Mouse (Mus musculus) CH12.LX (cell line): Measurements from ENCODE around the gene Prkcsh. TPM values are rescaled to one million over a fixed set of nuclear protein-coding genes. Genes with fewer than 3 reads are reported as not detected.

Source experiments
- DNase-seq: peaks from one replicate; pipeline ENCODE4 v3.0.0-alpha.2; 2013; ENCODE audit errors: extremely low read depth
- H3K27ac ChIP-seq: 2 replicates; pipeline ENCODE4 v1.5.1; 2012; ENCODE audit warnings: low read depth, mild to moderate bottlenecking, control low read depth, moderate library complexity; ENCODE audit not compliant: insufficient read depth
- H3K27me3 ChIP-seq: replicated peaks from 2 replicates; pipeline ENCODE3; 2012; ENCODE audit warnings: inconsistent platforms
- H3K36me3 ChIP-seq, 2 experiments: replicated peaks in 1 of 2; 2 replicates each; pipeline versions ENCODE3 to v1.6.1; 2012; ENCODE audit warnings: inconsistent platforms in 1 of 2, low read length in 1 of 2, mild to moderate bottlenecking in 1 of 2, mixed read lengths in 1 of 2, moderate library complexity in 1 of 2; ENCODE audit not compliant: control insufficient read depth in 1 of 2, insufficient read depth in 1 of 2
- H3K4me1 ChIP-seq, 2 experiments: 2 replicates each; pipeline ENCODE4 v1.6.1; 2012; ENCODE audit warnings: inconsistent platforms in 1 of 2, moderate library complexity in 1 of 2; ENCODE audit not compliant: insufficient read depth in 2 of 2, control insufficient read depth in 1 of 2
- H3K4me2 ChIP-seq: 2 replicates; pipeline ENCODE4 v1.6.1; 2012; ENCODE audit warnings: low read depth, mild to moderate bottlenecking, control low read depth; ENCODE audit not compliant: poor library complexity, insufficient read depth, severe bottlenecking
- H3K4me3 ChIP-seq, 3 experiments: fragments of 150-350 bp in 1 of 3; sonication (generic) in 1 of 3; replicated peaks in 1 of 3; 2 replicates each; pipeline versions ENCODE3 to v1.5.1; 2011 to 2012; ENCODE audit warnings: low read depth in 2 of 3, low read length in 2 of 3, mild to moderate bottlenecking in 2 of 3, moderate library complexity in 2 of 3, control low read depth in 1 of 3, improper control_type of control experiment in 1 of 3, inconsistent platforms in 1 of 3, mixed read lengths in 1 of 3; ENCODE audit not compliant: poor library complexity in 1 of 3
- H3K79me2 ChIP-seq: replicated peaks from 2 replicates; pipeline ENCODE4 v1.6.1; 2012; ENCODE audit warnings: mild to moderate bottlenecking, moderate library complexity; ENCODE audit not compliant: control insufficient read depth, poor library complexity, insufficient read depth, severe bottlenecking; ENCODE audit errors: extremely low read depth
- H3K9ac ChIP-seq: 2 replicates; pipeline ENCODE4 v1.6.1; 2012; ENCODE audit warnings: low read depth, mild to moderate bottlenecking, control low read depth, moderate library complexity; ENCODE audit not compliant: insufficient read depth
- H3K9me3 ChIP-seq: replicated peaks from 2 replicates; pipeline ENCODE3; 2012; ENCODE audit warnings: low read length, inconsistent platforms, mixed read lengths
- CHD1 ChIP-seq: IDR thresholded peaks from 2 replicates; pipeline ENCODE4 v1.6.1; 2012; ENCODE audit warnings: low read depth, low read length, improper control_type of control experiment, inconsistent platforms
- CHD2 ChIP-seq: IDR thresholded peaks from 2 replicates; pipeline ENCODE4 v1.6.1; 2011; ENCODE audit warnings: low read length, improper control_type of control experiment
- EP300 ChIP-seq: IDR thresholded peaks from 2 replicates; pipeline ENCODE4 v1.6.1; 2011; ENCODE audit warnings: low read length, improper control_type of control experiment
- ETS1 ChIP-seq: conservative IDR thresholded peaks from 2 replicates; pipeline ENCODE4 v1.6.1; 2012; ENCODE audit warnings: low read depth, mild to moderate bottlenecking, inconsistent platforms, low read length, improper control_type of control experiment, moderate library complexity
- GABPA ChIP-seq: IDR thresholded peaks from 2 replicates; pipeline ENCODE4 v1.6.1; 2012; ENCODE audit warnings: low read depth, low read length, improper control_type of control experiment, inconsistent platforms; ENCODE audit not compliant: insufficient replicate concordance
- JUND ChIP-seq: conservative IDR thresholded peaks from 2 replicates; pipeline ENCODE4 v1.6.1; 2011; ENCODE audit warnings: low read depth, low read length, improper control_type of control experiment
- KAT2A ChIP-seq: IDR thresholded peaks from 2 replicates; pipeline ENCODE4 v1.6.1; 2012; ENCODE audit warnings: low read length, improper control_type of control experiment, inconsistent platforms; ENCODE audit not compliant: insufficient replicate concordance
- MAFK ChIP-seq: IDR thresholded peaks from 2 replicates; pipeline ENCODE4 v1.6.1; 2011; ENCODE audit warnings: low read length, improper control_type of control experiment; ENCODE audit not compliant: insufficient replicate concordance
- MEF2A ChIP-seq: IDR thresholded peaks from 2 replicates; pipeline ENCODE4 v1.6.1; 2014; ENCODE audit warnings: low read depth, mild to moderate bottlenecking, inconsistent platforms, low read length, improper control_type of control experiment, borderline replicate concordance
- NRF1 ChIP-seq: IDR thresholded peaks from 2 replicates; pipeline ENCODE4 v1.6.1; 2014; ENCODE audit warnings: low read depth, mild to moderate bottlenecking, inconsistent platforms, low read length, improper control_type of control experiment, moderate library complexity
- PAX5 ChIP-seq: IDR thresholded peaks from 2 replicates; pipeline ENCODE4 v1.6.1; 2012; ENCODE audit warnings: low read length, inconsistent platforms, mixed read lengths
- POLR2A ChIP-seq: IDR thresholded peaks from 2 replicates; pipeline ENCODE4 v1.6.1; 2011; ENCODE audit warnings: low read depth, mild to moderate bottlenecking, improper control_type of control experiment, low read length
- POLR2AphosphoS2 ChIP-seq: IDR thresholded peaks from 2 replicates; pipeline ENCODE4 v1.6.1; 2011; ENCODE audit warnings: low read depth, low read length, improper control_type of control experiment
- TCF12 ChIP-seq: IDR thresholded peaks from 2 replicates; pipeline ENCODE4 v1.6.1; 2014; ENCODE audit warnings: low read depth, mild to moderate bottlenecking, inconsistent platforms, low read length, improper control_type of control experiment
- USF1 ChIP-seq: IDR thresholded peaks from 2 replicates; pipeline ENCODE4 v1.6.1; 2014; ENCODE audit warnings: low read depth, mild to moderate bottlenecking, inconsistent platforms, low read length, improper control_type of control experiment
- ZC3H11A ChIP-seq: IDR thresholded peaks from 2 replicates; pipeline ENCODE4 v1.6.1; 2012; ENCODE audit warnings: low read depth, mild to moderate bottlenecking, inconsistent platforms, low read length, improper control_type of control experiment
- ZKSCAN1 ChIP-seq: IDR thresholded peaks from 2 replicates; pipeline ENCODE4 v1.6.1; 2012; ENCODE audit warnings: low read depth, inconsistent platforms, low read length, improper control_type of control experiment, borderline replicate concordance
- dilution Hi-C: fragments of 300-500 bp; cut with MboI; formaldehyde crosslinking; loops from 2 replicates; pipeline ENCODE4 v1.14.3; 2020; ENCODE audit warnings: low sequenced_read_pairs; ENCODE audit not compliant: extremely low pct_unique_long_range_greater_than_20kb, extremely low pct_ligation_motif_present
- in situ Hi-C: fragments of 300-500 bp; cut with MboI; formaldehyde crosslinking; loops from 3 replicates; pipeline ENCODE4 v1.14.3; 2019; ENCODE audit warnings: low sequenced_read_pairs, low pct_ligation_motif_present, low pct_unique_long_range_greater_than_20kb, mixed read lengths
- polyA plus RNA-seq: library from polyadenylated mRNA; unstranded; fragments of >175 nt; gene quantifications from 2 replicates; pipeline ENCODE4 v1.2.1, GENCODE M21; 2012; ENCODE audit warnings: low read depth; ENCODE audit not compliant: insufficient read length
- total RNA-seq, 2 experiments: library from RNA; depleted of rRNA; stranded (reverse); fragments of 300-350 nt in 1 of 2; fragments of >200 nt in 1 of 2; gene quantifications; 2 replicates each; pipeline ENCODE4 v1.2.3; 2012 to 2014

Prkcsh gene
- total and polyA plus RNA-seq, 3 experiments, result 72.1 to 160 (median 148) TPM

DNA sequence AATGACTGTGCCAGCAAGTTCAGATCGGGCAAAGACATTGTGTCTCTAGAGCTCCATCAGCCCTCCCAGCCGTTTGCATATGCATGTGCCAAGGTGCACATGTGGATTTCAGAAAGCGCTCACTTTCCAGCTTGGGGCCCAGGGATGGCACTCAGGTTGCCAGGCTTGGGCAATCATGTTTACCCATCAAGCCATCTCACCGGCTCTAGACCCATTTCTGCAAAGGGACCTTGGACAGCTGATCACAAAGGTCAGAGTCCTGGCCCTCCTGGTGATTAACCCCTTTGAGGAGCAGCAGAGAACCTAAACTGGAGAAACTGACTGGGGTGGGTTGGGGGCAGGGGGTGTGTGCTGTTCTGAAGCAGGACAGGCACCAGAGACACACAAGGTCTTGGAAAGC, 10.4 kb upstream of the Prkcsh start:
- TF ChIP-seq USF1 (no peak), CHD2 (no peak), POLR2AphosphoS2 (no peak), POLR2A (no peak), KAT2A (no peak), ZC3H11A (no peak), EP300 (no peak)
- TF ChIP-seq, all 38 proteins: peak for 0
- H3K27me3 ChIP-seq, result peaks cover 67% of the 10 kb centered on the region
- peaks cover 3% of the 10 kb centered on the region for H3K9me3 ChIP-seq
- no peaks in the 10 kb centered on the region for H3K79me2 ChIP-seq
- in situ Hi-C loops, result no loop called here
- no peaks in the 10 kb centered on the region for H3K36me3 ChIP-seq
- dilution Hi-C loops, result no loop called here
- no peak overlapping the region for H3K9ac ChIP-seq
- no peak overlapping the region for H3K27ac ChIP-seq
- DNase-seq, result no peak
- H3K4me3 ChIP-seq, result no peak overlapping the region
- H3K4me2 ChIP-seq, result no peak overlapping the region
- H3K4me1 ChIP-seq, result no peaks in the 10 kb centered on the region

DNA sequence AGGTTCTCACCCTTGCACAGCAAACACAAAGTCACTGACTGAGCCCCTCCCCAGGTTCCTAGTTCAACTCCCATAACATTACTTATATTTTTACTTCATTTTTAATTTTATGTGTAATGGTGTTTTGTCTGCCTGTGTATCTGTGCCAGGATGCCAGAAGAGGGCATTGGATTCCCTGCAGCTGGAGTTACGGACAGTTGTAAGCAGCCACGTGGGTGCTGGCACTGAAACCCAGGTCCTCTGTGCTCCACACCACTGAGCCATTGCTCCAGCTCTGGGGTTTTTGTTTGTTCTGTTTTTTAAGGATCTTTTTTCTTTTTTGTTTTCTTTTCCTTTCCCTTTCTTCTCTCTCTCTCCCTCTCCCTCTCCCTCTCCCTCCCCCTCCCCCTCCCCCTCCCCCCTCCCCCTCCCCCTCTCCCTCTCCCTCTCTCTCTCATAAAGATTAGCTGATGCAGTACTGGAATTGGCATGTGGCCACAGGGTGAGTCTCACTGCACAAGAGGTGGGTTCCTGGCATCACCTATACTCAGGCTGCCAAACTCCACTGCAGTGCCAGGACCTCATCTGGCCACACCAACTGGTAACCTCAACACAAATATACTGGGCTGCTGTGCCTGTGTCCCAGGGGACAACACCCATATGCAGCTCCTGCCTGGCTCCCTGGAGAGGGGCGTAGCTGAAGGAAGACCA, 6.3 kb upstream of the Prkcsh start:
- no peak overlapping the region for H3K4me3 ChIP-seq
- peaks cover 59% of the 10 kb centered on the region for H3K27me3 ChIP-seq
- no peak overlapping the region for H3K4me2 ChIP-seq
- no peak for TF ChIP-seq NRF1
- TF ChIP-seq MEF2A, result no peak
- TF ChIP-seq EP300, result no peak
- no peak for TF ChIP-seq TCF12
- TF ChIP-seq JUND, result no peak
- no peak for TF ChIP-seq PAX5
- no peak for TF ChIP-seq ETS1
- no peak overlapping the region for H3K9ac ChIP-seq
- DNase-seq, result no peak
- peaks cover 3% of the 10 kb centered on the region for H3K9me3 ChIP-seq
- in situ Hi-C loops (no loop called here), dilution Hi-C loops (no loop called here)
- no peaks in the 10 kb centered on the region for H3K79me2 ChIP-seq
- H3K4me1 ChIP-seq, result no peaks in the 10 kb centered on the region
- H3K27ac ChIP-seq, result no peak overlapping the region
- no peaks in the 10 kb centered on the region for H3K36me3 ChIP-seq

DNA sequence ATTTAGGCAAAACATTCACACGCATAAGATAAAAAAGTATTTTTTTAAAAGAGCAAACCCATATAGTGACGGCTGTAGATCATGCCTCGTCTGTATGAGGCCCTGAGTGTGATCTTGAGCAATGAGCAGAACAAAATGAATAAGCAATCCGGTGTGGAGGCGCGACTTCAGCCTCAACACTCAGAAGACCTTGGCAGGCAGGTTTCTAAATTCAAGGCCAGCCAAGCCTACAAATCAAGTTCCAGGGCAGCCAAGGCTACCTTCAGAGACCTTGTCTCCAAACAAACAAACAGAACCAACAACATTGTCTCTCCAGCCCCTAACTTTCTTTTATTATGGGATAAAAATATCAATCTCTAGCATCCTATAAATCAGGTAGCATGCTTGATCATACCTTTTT, 2.3 kb upstream of the Prkcsh start:
- H3K9me3 ChIP-seq, result peaks cover 3% of the 10 kb centered on the region
- dilution Hi-C loops, result no loop called here
- peaks cover 28% of the 10 kb centered on the region for H3K27me3 ChIP-seq
- H3K4me1 ChIP-seq, result peaks cover 8 to 23% of the 10 kb centered on the region in 2 experiments
- H3K4me2 ChIP-seq, result no peak overlapping the region
- H3K27ac ChIP-seq, result no peak overlapping the region
- in situ Hi-C loops, result loop anchor here (5.0 kb wide), 1 partner anchor 38 kb away; the partner anchor contains the start of gene Epor
- no peak overlapping the region for H3K4me3 ChIP-seq
- no peak overlapping the region for H3K9ac ChIP-seq
- DNase-seq, result no peak
- H3K79me2 ChIP-seq, result peaks cover 13% of the 10 kb centered on the region; the same call in 1 of the 2 replicates
- no peak for TF ChIP-seq CHD1
- no peak for TF ChIP-seq ZC3H11A
- no peak for TF ChIP-seq MAFK
- TF ChIP-seq ZKSCAN1, result no peak
- TF ChIP-seq GABPA, result no peak
- TF ChIP-seq USF1, result no peak
- H3K36me3 ChIP-seq, result peaks cover 12 to 16% of the 10 kb centered on the region in 2 experiments
